Mouse (Mus musculus): ENCODE data around the gene Usp6nl.

Usp6nl gene

GRCm38 (mm10) chr2:6322376-6322901 lies at the start of gene Usp6nl:
TSS of gene Usp6nl (plus strand) at chr2:6322667.
- DNase-seq (ENCODE audit: low spot score) = peak; percentile 76

- DNase-seq (ENCODE audit: low spot score) = peak; percentile 27
Observed at GRCm38 (mm10) chr2:6273392-6273845, 49.0 kb upstream of the Usp6nl start.

- DNase-seq (ENCODE audit: low spot score) = no peak
Observed at GRCm38 (mm10) chr2:6278813-6279530, 43.5 kb upstream of the Usp6nl start.

GRCm38 (mm10) chr2:6279614-6280301 lies 42.7 kb upstream of the Usp6nl start:
- DNase-seq (ENCODE audit: low spot score) = no peak

DNA sequence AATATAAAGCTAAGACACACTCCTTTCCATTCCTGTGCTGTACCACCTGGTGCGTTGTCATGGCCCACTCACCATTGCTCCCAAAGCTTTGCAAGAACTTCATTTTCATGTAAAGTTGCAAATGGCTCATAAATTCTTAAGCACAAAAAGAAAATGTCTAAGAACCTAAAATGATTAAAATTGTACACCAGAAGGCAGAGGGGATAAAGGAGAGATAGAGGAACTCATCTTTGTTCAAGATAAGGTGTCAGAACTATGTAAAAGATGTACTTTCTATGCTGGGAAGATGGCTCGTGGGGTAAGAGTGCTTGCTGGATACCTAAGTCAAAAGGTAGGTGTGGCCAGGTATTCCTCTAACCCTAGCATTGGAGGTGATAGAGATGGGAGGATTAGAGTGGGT lies 38.9 kb upstream of the Usp6nl start:
- DNase-seq (ENCODE audit: low spot score) = no peak

DNA sequence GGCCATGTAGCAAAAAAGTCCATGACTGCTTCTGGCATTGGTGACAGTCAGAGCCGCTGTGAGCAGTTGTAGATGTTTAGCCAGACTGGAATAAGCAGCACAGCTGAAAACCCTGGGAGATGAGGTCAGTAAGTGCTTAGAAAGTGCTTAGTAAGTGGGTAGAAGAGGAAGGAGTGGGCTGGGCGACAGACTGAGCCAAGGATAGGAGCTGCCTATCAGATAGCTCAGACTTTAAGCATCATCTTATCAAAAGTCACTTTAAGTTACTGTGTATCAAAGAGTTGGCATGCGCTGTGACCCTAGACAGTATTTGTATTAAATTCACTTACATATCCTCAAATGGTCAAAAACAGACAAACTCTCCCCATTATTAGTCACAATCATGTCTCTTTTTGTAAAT lies 37.7 kb upstream of the Usp6nl start:
- no peak for DNase-seq (ENCODE audit: low spot score)

DNA sequence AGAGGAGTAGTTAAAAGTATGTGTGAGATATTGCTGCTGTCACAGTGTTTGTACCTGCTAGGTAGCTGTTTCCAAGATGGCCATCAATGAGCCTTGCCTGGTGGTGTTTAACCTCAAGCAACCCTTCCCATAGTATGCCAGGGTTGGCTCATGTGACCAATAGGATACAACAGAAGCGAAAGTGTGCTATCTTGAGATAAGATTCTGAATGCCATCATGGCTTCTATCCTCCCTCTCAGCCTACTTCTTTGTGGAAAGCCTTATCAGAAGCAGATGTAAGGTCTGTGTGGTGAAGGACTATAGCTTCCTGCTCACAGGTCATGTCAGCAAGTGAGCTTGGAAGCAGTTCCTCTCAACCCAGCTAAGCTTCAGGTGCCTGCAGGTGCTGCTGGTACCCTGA lies 36.7 kb upstream of the Usp6nl start:
- no peak for DNase-seq (ENCODE audit: low spot score)

GRCm38 (mm10) chr2:6293825-6294444 lies 28.5 kb upstream of the Usp6nl start:
- no peak for DNase-seq (ENCODE audit: low spot score)

- DNase-seq (ENCODE audit: low spot score) = no peak
Observed at GRCm38 (mm10) chr2:6294993-6295628, 27.4 kb upstream of the Usp6nl start.

- no peak for DNase-seq (ENCODE audit: low spot score)
Observed at GRCm38 (mm10) chr2:6304768-6305167, 17.7 kb upstream of the Usp6nl start.

- no peak for DNase-seq (ENCODE audit: low spot score)
Observed at GRCm38 (mm10) chr2:6306861-6307260, 15.6 kb upstream of the Usp6nl start.

- no peak for DNase-seq (ENCODE audit: low spot score)
Observed at GRCm38 (mm10) chr2:6309373-6309821, 13.1 kb upstream of the Usp6nl start.

GRCm38 (mm10) chr2:6312764-6313163 lies 9.7 kb upstream of the Usp6nl start:
- no peak for DNase-seq (ENCODE audit: low spot score)

GRCm38 (mm10) chr2:6313733-6314132 lies 8.7 kb upstream of the Usp6nl start:
- no peak for DNase-seq (ENCODE audit: low spot score)

DNA sequence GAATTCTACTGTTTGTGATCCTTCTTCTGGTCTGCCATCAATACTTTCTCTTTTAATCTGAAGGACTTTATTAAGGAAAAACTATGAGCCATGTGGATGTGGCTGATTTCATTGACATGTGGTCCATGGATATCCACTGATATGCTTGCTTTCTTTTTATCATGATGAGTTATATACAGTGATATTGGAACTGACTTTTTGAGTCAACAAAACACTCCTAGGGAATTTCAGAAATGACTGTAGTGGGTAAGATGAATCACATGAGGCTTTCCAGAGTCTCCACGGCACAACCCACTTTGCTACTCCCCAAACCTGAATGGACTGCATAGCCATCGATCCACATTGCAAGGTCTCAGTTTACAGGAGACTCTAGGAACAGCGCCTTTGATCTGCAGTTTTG lies 2.3 kb upstream of the Usp6nl start:
- DNase-seq (ENCODE audit: low spot score) = no peak

DNA sequence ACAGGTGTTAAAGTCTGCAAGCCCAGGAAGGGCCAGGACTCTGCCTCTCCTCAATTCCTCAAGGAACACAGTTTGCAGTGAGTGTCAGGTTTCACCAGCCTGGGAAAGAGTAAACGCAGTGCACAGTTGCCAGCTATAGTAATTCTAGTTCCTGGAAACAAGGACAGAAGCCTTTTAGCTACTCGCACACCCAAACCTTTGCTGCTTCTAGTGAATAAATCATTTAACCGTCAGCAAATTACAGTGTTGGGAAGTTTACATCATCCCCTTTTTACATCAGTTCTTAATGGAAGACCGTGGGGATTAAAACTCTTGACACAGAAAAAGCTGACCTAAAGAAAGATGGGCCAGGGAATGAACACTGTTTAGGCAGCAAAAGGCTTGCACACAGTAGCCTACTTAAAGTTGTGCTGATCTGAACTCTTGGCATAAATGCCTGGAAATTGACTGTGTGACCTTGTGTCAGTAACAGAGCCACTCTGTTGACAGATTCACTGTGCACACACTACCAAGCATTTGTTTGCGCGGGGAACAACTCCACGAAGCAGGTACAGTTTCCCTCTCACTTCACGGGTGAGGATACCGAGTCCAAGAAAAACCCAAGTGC lies 595 bp upstream of the Usp6nl start:
- no peak for DNase-seq (ENCODE audit: low spot score)

- DNase-seq (ENCODE audit: low spot score) = peak; percentile 32
Observed at GRCm38 (mm10) chr2:6322938-6323521, 563 bp downstream of the Usp6nl start.

- DNase-seq (ENCODE audit: low spot score) = no peak
Observed at GRCm38 (mm10) chr2:6325646-6326045, 3.2 kb downstream of the Usp6nl start.

- DNase-seq (ENCODE audit: low spot score) = no peak
Observed at GRCm38 (mm10) chr2:6328927-6329326, 6.5 kb downstream of the Usp6nl start.

DNA sequence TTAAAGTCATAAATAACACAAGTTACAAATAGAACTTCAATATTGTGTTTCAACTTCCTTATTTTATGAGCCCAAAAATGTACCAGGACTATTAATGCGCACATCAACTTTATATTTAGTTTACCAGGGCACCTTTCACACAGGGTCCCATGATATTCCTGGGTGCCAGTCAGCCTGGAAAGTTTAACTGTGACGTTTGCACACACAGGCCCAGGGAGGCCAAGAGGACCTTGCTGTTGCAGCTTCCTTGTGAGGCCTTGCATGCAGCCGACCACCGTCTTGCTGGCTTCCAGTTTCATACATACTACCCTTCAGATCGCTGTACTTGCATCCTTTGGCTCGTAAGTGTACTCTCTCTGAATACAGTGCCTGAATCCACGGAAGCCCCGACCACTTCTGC lies 8.3 kb downstream of the Usp6nl start:
- no peak for DNase-seq (ENCODE audit: low spot score)

- no peak for DNase-seq (ENCODE audit: low spot score)
Observed at GRCm38 (mm10) chr2:6331324-6332137, 9.1 kb downstream of the Usp6nl start.

Measured in layer of hippocampus, adult 11-12 months (tissue).